Mouse (Mus musculus): ENCODE measurements around the gene Dpm3. TPM values are rescaled to one million over a fixed set of nuclear protein-coding genes. Genes with fewer than 3 reads are reported as not detected.

Dpm3 gene
- total and polyA plus RNA-seq, 3 experiments = 237 to 271 TPM; not detected in 1

- H3K79me2 ChIP-seq (ENCODE audit: control insufficient read depth, insufficient read depth, low read length, poor library complexity) = peaks cover 10% of the 10 kb centered on the region
- H3K27ac ChIP-seq (ENCODE audit: control insufficient read depth, low read depth, low read length) = no peak overlapping the region
- no peak overlapping the region for H3K4me3 ChIP-seq (ENCODE audit: control insufficient read depth in 1 of 2, insufficient read depth in 1 of 2, low read depth in 2 of 2, low read length in 2 of 2)
- peaks cover 0 to 9% of the 10 kb centered on the region in 2 experiments; a peak in 3 of 4 replicates for H3K36me3 ChIP-seq (ENCODE audit: control insufficient read depth in 1 of 2, insufficient read depth in 2 of 2, low read length in 2 of 2)
- H3K9ac ChIP-seq (ENCODE audit: control insufficient read depth, low read depth, low read length, poor library complexity, severe bottlenecking) = no peak overlapping the region
- no peaks in the 10 kb centered on the region for H3K9me3 ChIP-seq (replicated peaks; ENCODE audit: insufficient read depth, low read length)
- no peak for DNase-seq (ENCODE audit: low read depth, low spot score)
- no peaks in the 10 kb centered on the region for H3K27me3 ChIP-seq (ENCODE audit: control insufficient read depth in 1 of 2, insufficient read depth in 2 of 2, low read length in 2 of 2)
- TF ChIP-seq ELF1 (IDR thresholded peaks at IDR 0.05; ENCODE audit: low read depth, low read length) = no peak
- TF ChIP-seq MEF2A (IDR thresholded peaks at IDR 0.05; ENCODE audit: extremely low read depth, insufficient replicate concordance, low read depth, low read length, poor library complexity, severe bottlenecking) = no peak
- TF ChIP-seq SIN3A (IDR thresholded peaks at IDR 0.05; ENCODE audit: low read length) = no peak
- TF ChIP-seq GATA1 (IDR thresholded peaks at IDR 0.05; ENCODE audit: low read depth, low read length) = no peak
- no peak for TF ChIP-seq POLR2AphosphoS2 (IDR thresholded peaks at IDR 0.05; ENCODE audit: low read length)
- no peak for TF ChIP-seq CHD2 (IDR thresholded peaks at IDR 0.05; ENCODE audit: low read length)
- TF ChIP-seq POLR2AphosphoS5 (IDR thresholded peaks at IDR 0.05; ENCODE audit: borderline replicate concordance, low read depth, low read length) = no peak
- TF ChIP-seq MYB (IDR thresholded peaks at IDR 0.05; ENCODE audit: low read depth, low read length) = no peak
- no peak for TF ChIP-seq TBP (IDR thresholded peaks at IDR 0.05; ENCODE audit: low read depth, low read length)
- no peak for TF ChIP-seq CHD1 (IDR thresholded peaks at IDR 0.05; ENCODE audit: low read depth, low read length)
- TF ChIP-seq MAZ (IDR thresholded peaks at IDR 0.05; ENCODE audit: low read depth, low read length) = no peak
- no peak for TF ChIP-seq E2F4 (IDR thresholded peaks at IDR 0.05; ENCODE audit: borderline replicate concordance, low read depth, low read length)
- TF ChIP-seq KAT2A (conservative IDR thresholded peaks at IDR 0.05; ENCODE audit: low read depth, low read length) = no peak
- no peak for TF ChIP-seq MAFK (IDR thresholded peaks at IDR 0.05; ENCODE audit: borderline replicate concordance, low read depth, low read length)
- no peak for TF ChIP-seq JUND (IDR thresholded peaks at IDR 0.05; ENCODE audit: low read depth, low read length)
- no peak for TF ChIP-seq ZKSCAN1 (IDR thresholded peaks at IDR 0.05; ENCODE audit: low read depth, low read length)
- no peak for TF ChIP-seq POLR2A (IDR thresholded peaks at IDR 0.05; ENCODE audit: control insufficient read depth in 1 of 2, insufficient read depth in 1 of 2, low read depth in 1 of 2, low read length in 2 of 2, poor library complexity in 1 of 2)
- no peak for TF ChIP-seq SMC3 (IDR thresholded peaks at IDR 0.05; ENCODE audit: low read depth, low read length)
- no peak for TF ChIP-seq RAD21 (IDR thresholded peaks at IDR 0.05; ENCODE audit: low read depth, low read length)
- peaks cover 2 to 14% of the 10 kb centered on the region in 2 experiments; a peak in 3 of 4 replicates for H3K4me1 ChIP-seq (ENCODE audit: control insufficient read depth in 1 of 2, insufficient read depth in 2 of 2, low read length in 2 of 2)
Observed at GRCm38 (mm10) chr3:89210731-89211130, 48.4 kb upstream of the Dpm3 start.

GRCm38 (mm10) chr3:89213803-89214530 lies 45.2 kb upstream of the Dpm3 start:
- peak; percentile 97 for DNase-seq (ENCODE audit: low read depth, low spot score)
- peak overlapping the region; percentile 82 for H3K9ac ChIP-seq (ENCODE audit: control insufficient read depth, low read depth, low read length, poor library complexity, severe bottlenecking)
- no peaks in the 10 kb centered on the region for H3K27me3 ChIP-seq (ENCODE audit: control insufficient read depth in 1 of 2, insufficient read depth in 2 of 2, low read length in 2 of 2)
- peaks cover 0 to 10% of the 10 kb centered on the region in 2 experiments; a peak in 2 of 4 replicates for H3K36me3 ChIP-seq (ENCODE audit: control insufficient read depth in 1 of 2, insufficient read depth in 2 of 2, low read length in 2 of 2)
- peak overlapping the region; percentile 84 to 98 for H3K4me3 ChIP-seq (ENCODE audit: control insufficient read depth in 1 of 2, insufficient read depth in 1 of 2, low read depth in 2 of 2, low read length in 2 of 2)
- H3K4me1 ChIP-seq (ENCODE audit: control insufficient read depth in 1 of 2, insufficient read depth in 2 of 2, low read length in 2 of 2) = peaks cover 2 to 14% of the 10 kb centered on the region in 2 experiments; a peak in 3 of 4 replicates
- H3K79me2 ChIP-seq (ENCODE audit: control insufficient read depth, insufficient read depth, low read length, poor library complexity) = peaks cover 10% of the 10 kb centered on the region
- H3K9me3 ChIP-seq (replicated peaks; ENCODE audit: insufficient read depth, low read length) = no peaks in the 10 kb centered on the region
- H3K27ac ChIP-seq (ENCODE audit: control insufficient read depth, low read depth, low read length) = peak overlapping the region; percentile 61
- TF ChIP-seq POLR2AphosphoS5 (IDR thresholded peaks at IDR 0.05; ENCODE audit: borderline replicate concordance, low read depth, low read length) = no peak
- no peak for TF ChIP-seq E2F4 (IDR thresholded peaks at IDR 0.05; ENCODE audit: borderline replicate concordance, low read depth, low read length)
- TF ChIP-seq TAL1 (IDR thresholded peaks at IDR 0.05; ENCODE audit: low read length) = no peak
- TF ChIP-seq POLR2AphosphoS2 (IDR thresholded peaks at IDR 0.05; ENCODE audit: low read length) = peak; percentile 58; the same call in 1 of the 2 replicates
- TF ChIP-seq POLR2A (IDR thresholded peaks at IDR 0.05; ENCODE audit: control insufficient read depth in 1 of 2, insufficient read depth in 1 of 2, low read depth in 1 of 2, low read length in 2 of 2, poor library complexity in 1 of 2) = peak; percentile 73 to 78
- no peak; the same call in 1 of the 2 replicates for TF ChIP-seq TCF12 (IDR thresholded peaks at IDR 0.05; ENCODE audit: low read depth, low read length)
- peak; percentile 86 for TF ChIP-seq ELF1 (IDR thresholded peaks at IDR 0.05; ENCODE audit: low read depth, low read length)
- no peak for TF ChIP-seq ZKSCAN1 (IDR thresholded peaks at IDR 0.05; ENCODE audit: low read depth, low read length)
- TF ChIP-seq MAX (IDR thresholded peaks at IDR 0.05; ENCODE audit: low read length) = no peak; the same call in 1 of the 2 replicates
- peak; percentile 91 for TF ChIP-seq SIN3A (IDR thresholded peaks at IDR 0.05; ENCODE audit: low read length)
- TF ChIP-seq NELFE (IDR thresholded peaks at IDR 0.05; ENCODE audit: low read depth, low read length) = peak; percentile 81
- peak; percentile 62 for TF ChIP-seq CHD2 (IDR thresholded peaks at IDR 0.05; ENCODE audit: low read length)
- no peak for TF ChIP-seq RAD21 (IDR thresholded peaks at IDR 0.05; ENCODE audit: low read depth, low read length)
- no peak for TF ChIP-seq GABPA (IDR thresholded peaks at IDR 0.05; ENCODE audit: low read depth, low read length)
- no peak for TF ChIP-seq ZNF384 (IDR thresholded peaks at IDR 0.05; ENCODE audit: low read depth, low read length)
- TF ChIP-seq MEF2A (IDR thresholded peaks at IDR 0.05; ENCODE audit: extremely low read depth, insufficient replicate concordance, low read depth, low read length, poor library complexity, severe bottlenecking) = no peak
- TF ChIP-seq NRF1 (IDR thresholded peaks at IDR 0.05; ENCODE audit: insufficient read depth, low read depth, low read length, poor library complexity, severe bottlenecking) = peak; percentile 49; the same call in 1 of the 2 replicates
- 0 out of 2 replicates have a peak, but pooled peaks have one; percentile 46 for TF ChIP-seq ZMIZ1 (IDR thresholded peaks at IDR 0.05; ENCODE audit: low read depth, low read length)

Measured in MEL (cell line).